Mouse (Mus musculus): ENCODE data around the gene Cdc27.
A peak's percentile ranks its signal among the peaks of the same experiment; 100 is the strongest.
"Not testable (repeated sequence)": the region's sequence is repeated elsewhere in the genome, so short reads cannot be mapped to it uniquely, and the experiment has no call there.

Gene Cdc27

GRCm38 (mm10) chr11:104570515-104570914 is 20.1 kb upstream of the Cdc27 start:
- DNase-seq (ENCODE audit: low spot score in 2 of 2): not testable (repeated sequence)

DNA sequence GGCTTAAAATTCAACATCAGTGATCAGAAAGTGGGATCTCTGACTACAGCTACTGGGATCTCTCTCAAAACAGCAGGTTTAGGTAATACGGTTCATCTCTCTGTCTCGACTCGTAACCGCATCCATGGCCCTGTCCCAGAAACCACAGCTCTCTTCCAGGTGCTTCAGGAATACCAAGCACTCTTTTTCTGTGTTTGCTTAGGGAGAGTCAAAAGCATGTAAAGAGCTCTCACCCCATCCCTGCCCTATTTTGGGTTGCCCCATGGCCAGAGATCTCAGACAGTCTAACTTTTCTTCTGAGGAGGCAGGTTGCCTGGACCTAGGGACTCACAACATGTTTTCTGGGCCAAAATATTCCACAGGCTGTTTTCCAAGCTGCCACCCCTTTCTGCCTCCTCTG is 17.9 kb upstream of the Cdc27 start:
- no peak for DNase-seq (ENCODE audit: low spot score in 2 of 2)

DNA sequence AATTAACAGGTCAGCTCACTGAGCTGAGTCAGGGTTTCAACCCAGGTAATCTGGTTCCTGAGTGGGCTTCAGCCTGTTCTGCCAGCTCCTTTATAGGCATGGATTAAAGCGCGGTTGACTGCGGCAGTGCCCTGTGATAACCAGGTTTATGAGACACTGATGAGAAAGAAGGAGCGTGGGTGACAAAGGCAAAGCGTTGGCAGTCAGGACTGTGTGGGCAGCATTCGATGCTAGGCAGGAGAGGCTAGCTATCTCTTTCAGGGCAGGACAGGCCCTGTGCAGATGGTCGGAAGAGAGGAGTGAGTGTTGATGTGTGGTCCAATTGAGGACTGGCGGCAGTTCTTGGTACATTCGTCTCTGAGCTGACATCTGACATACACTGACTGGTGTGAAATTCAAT is 17.3 kb upstream of the Cdc27 start:
- no peak for DNase-seq (ENCODE audit: low spot score in 2 of 2)

DNA sequence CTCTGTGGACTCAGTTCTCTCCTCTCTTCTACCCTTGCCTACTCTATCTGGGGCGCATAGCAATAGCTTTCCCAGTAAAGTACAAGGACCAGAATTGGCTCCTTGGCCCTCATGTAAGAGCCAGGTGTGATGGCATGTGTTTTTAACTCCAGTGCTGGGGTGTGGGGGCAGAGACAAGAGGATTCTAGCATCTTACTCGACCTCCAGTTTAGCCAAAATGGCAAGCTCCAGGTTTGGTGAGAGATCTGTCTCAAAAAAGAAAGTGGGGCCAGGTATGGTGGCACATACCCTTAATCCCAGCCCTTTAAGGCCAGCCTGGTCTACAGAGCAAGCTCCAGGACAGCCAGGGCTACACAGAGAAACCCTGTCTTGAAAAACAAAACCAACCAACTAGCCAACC is 16.4 kb upstream of the Cdc27 start:
- DNase-seq (ENCODE audit: low spot score in 2 of 2): no peak

DNA sequence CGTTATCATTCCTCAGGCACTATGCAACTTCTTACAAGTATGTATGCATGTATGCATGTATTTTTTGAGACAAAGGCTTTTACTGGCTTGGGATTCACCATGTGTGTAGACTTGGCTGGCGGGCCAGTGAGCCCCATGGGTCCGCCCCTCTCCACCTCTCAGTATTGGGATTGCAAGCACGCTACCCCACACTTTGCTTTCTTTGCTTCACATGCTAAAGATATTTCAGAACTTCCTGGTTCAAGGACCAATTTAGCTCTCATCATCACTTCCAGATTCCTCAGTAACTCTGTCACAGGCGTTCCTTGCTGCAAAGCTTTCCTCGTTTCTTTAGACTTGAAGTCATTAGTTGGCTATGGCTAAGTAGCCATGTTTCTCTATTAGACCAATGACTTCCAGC is 15.7 kb upstream of the Cdc27 start:
- no peak for DNase-seq (ENCODE audit: low spot score in 2 of 2)

DNA sequence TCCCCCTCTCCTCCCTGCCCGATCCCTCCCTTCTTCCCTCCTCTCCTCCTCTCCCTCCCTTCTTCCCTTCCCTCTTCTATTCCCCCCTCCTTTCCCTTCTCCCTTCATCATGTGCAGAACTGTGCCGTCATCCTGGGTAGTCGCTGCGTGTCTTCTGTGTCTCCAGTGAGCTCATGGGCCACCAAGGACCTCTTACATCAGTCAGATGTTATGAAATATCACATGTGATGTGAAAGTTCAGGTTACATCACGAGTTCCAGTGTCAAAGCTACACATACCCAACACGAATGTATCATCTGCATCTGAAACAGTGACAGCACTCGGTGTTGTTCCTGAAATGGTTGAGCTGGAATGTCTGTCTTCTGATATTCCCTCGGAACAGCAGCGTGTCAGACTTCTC is 14.8 kb upstream of the Cdc27 start:
- no peak for DNase-seq (ENCODE audit: low spot score in 2 of 2)

- DNase-seq (ENCODE audit: low spot score in 2 of 2): no peak
Observed at GRCm38 (mm10) chr11:104563496-104563895, 13.1 kb upstream of the Cdc27 start.

DNA sequence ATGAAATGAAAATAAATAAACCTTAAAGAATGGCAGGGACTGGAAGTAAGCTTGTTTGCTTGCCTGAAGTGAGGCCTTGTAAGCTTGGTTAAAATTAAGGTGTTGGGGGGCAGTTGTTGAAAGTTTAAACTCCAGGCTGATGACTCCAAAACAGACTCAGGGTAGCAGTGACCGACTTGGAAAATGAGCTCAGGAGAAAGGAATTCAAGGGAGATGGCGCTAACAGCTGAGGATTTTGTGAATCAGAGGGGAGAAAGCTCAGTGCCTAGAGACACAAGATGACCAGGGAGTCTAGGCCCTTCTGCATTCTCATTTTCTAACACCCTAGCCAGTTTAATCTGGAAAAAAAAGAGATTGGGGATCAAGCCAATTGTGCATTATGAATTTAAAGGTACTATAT is 10.6 kb upstream of the Cdc27 start:
- DNase-seq (ENCODE audit: low spot score in 2 of 2): no peak

DNA sequence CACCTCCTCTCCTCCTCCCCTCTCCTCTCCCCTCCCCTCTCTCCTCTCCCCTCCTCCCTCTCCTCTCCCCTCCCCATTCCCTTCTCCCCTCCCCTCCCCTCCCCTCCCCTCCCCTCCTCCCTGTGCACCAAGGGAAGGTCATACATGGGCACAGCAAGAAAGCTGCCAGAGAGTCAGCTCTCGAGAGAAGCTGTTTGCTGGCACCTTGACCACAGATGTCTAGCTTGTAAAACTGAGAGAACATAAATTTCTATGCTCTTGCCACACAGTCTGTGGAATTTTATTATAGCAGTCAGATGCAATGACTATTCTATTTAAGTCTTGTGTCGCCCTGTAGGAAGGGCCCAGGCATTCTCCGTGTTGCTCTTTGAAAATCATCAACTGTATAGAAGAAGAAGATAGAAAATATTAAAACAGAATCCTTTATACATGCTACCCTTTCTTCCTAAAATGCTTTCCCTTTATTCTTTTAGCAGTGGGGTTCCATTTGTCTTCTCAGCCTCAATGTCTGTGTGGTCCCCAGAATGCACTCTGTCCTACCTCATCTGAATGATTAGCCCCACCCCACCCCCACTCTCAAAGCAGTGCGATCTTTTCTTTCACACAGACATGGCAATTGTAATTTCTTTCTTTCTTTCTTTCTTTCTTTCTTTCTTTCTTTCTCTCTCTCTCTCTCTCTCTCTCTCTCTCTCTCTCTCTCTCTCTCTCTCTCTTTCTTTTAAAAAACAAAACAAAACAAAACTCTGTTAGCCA is 8.4 kb upstream of the Cdc27 start:
- DNase-seq (ENCODE audit: low spot score in 2 of 2): peak; percentile 65 to 82

DNA sequence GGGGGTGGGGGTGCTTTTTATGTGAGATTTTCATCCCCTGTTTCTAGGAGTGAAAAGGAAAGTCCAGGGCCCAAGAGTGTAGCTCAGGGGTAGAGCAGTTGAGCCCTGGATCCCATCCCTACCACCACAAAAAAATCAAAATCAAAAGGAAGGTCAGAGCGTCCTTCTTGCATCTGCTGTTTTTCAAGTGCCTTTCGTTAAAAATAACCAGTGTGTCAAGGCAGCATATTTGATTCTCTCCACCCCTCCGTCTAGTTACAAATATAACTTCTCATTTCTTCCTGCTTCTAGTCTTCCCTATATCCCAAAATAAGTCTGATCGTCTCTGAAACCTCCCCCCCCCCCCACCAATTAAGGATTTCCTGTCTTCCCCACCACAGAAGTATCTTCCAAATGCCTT is 7.6 kb upstream of the Cdc27 start:
- DNase-seq (ENCODE audit: low spot score in 2 of 2): no peak

- DNase-seq (ENCODE audit: low spot score in 2 of 2): peak; percentile 48 to 81
Observed at GRCm38 (mm10) chr11:104549438-104550405, 698 bp downstream of the Cdc27 start.

- no peak for DNase-seq (ENCODE audit: low spot score in 2 of 2)
Observed at GRCm38 (mm10) chr11:104547502-104547901, 2.9 kb downstream of the Cdc27 start.

DNA sequence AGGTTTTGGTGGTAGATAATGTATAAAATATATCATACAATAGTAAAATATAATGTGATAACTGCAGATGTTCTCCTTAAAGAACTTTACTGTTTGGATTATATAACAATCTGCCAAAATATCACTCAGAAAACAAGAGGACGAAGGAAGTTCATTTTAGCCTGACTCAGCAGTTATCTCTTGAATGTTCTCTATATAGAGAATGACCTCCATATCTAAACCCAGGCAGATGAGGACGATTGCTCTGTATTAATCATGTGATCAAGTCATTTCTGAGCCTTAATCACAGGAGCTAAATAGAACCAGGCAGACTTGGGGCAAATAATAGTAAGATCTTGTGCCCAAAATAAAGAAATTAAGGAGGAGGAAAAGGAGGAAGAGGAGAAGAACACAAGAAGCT is 5.9 kb downstream of the Cdc27 start:
- no peak for DNase-seq (ENCODE audit: low spot score in 2 of 2)

DNA sequence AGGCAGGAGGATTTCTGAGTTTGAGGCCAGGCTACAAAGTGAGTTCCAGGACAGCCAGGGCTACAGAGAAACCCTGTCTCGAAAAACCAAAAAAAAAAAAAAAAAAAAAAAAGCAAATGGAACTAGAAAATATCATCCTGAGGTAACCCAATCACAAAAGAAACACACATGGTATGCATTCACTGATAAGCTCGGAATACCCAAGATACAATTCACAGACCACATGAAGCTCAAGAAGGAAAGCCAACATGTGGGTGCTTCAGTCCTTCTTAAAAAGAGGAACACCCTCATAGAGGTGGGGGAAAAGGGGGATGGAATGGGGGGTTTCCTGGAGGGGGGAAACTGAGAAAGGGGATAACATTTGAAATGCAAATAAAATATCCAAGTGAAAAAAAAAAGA is 7.1 kb downstream of the Cdc27 start:
- DNase-seq (ENCODE audit: low spot score in 2 of 2): not testable (repeated sequence)

GRCm38 (mm10) chr11:104539811-104540210 is 10.6 kb downstream of the Cdc27 start:
- DNase-seq (ENCODE audit: low spot score in 2 of 2): no peak

GRCm38 (mm10) chr11:104537945-104538555 is 12.4 kb downstream of the Cdc27 start:
- DNase-seq (ENCODE audit: low spot score in 2 of 2): no peak

GRCm38 (mm10) chr11:104536843-104537242 is 13.6 kb downstream of the Cdc27 start:
- DNase-seq (ENCODE audit: low spot score in 2 of 2): no peak

DNA sequence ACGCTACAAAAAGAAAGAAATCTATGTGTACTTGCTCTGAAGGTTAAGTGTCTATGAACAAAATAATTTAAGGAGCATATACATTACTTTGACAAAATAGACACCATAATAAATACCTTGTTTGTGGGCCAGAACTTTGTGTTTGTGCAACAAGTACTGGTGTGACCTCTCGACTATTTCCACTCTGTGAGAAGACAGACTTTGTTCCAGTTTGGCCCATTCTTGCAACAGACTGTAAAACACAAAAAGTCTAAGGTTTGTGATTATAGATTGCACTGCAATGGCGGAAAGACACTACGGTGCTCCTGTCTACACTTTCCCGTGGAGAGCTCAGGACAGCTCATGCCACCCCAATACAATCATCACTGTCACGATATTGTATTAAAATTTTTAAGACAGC is 24.5 kb downstream of the Cdc27 start:
- no peak for DNase-seq (ENCODE audit: low spot score in 2 of 2)

GRCm38 (mm10) chr11:104512436-104512835 is 38.0 kb downstream of the Cdc27 start:
- DNase-seq (ENCODE audit: low spot score in 2 of 2): no peak

DNA sequence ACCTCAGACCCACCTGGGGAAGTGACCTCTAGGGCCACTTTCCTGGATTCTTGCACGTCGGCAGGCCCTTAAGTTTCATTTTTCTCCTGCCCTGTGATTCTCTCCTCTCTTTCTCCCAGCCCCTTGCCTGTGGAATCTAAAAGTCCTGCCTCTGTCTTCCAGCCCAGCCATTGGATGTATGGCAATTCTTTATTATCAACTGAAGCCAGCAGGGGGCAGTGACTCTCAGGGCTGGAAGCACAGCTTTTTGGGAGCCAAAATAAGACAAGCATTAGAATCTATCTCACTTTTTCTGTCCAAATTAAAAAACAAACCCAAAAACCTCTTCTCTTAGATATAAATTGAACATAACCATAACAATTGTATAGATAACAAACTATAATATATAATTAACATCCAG is 39.8 kb downstream of the Cdc27 start:
- peak in 1 of 2 experiments; percentile 38 for DNase-seq (ENCODE audit: low spot score in 2 of 2)

- DNase-seq (ENCODE audit: low spot score in 2 of 2): no peak
Observed at GRCm38 (mm10) chr11:104508455-104508854, 42.0 kb downstream of the Cdc27 start.

DNA sequence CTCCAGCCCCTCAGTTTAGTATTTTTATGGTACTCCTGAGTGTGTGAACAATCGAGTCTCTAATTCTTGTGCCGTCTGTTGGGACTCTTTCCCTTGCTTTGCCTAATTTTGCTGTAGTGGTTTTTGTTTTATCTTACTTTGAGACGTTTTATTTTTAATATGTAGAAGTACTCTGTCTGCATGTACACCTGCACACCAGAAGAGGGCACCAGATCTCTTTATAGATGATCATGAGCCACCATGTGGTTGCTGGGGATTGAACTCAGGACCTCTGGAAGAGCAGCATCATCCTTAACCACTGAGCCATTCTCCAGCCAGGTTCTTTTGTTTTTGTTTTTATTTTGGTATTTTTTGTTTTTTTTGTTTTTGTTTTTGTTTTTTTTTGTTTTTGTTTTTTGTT is 62.1 kb downstream of the Cdc27 start:
- no peak for DNase-seq (ENCODE audit: low spot score in 2 of 2)

All from right cerebral cortex, postnatal 10 days (tissue).